Mouse (Mus musculus) spleen, postnatal 4 days (tissue): ENCODE measurements at regions not wholly inside any gene's neighbourhood (a gene's known extent, or its start where the extent isn't known, plus 50 kb on each side); places are given as distances from the start of the nearest gene placed in this dataset.
A peak's percentile ranks its signal among the peaks of the same experiment; 100 is the strongest.

Experiments
- DNase-seq, 2 experiments: peaks; one replicate each; pipeline ENCODE4 v3.0.0; 2022; ENCODE audit warnings: low spot score in 2 of 2

GRCm38 (mm10) chr14:105779760-105780159 is 116.9 kb downstream of the Spry2 start:
- DNase-seq, result no peak

GRCm38 (mm10) chr14:105779349-105779748 is 117.3 kb downstream of the Spry2 start:
- no peak for DNase-seq

- DNase-seq, result no peak
These were observed 122.9 kb downstream of the Spry2 start for GRCm38 (mm10) chr14:105773674-105774073.

- no peak for DNase-seq
These were observed 129.5 kb downstream of the Spry2 start for GRCm38 (mm10) chr14:105767100-105767499.

GRCm38 (mm10) chr14:105752509-105753375 is 143.9 kb downstream of the Spry2 start:
- no peak for DNase-seq

GRCm38 (mm10) chr14:105751762-105752161 is 144.9 kb downstream of the Spry2 start:
- no peak for DNase-seq

- DNase-seq, result no peak
These were observed 152.0 kb downstream of the Spry2 start for GRCm38 (mm10) chr14:105744578-105744977.

GRCm38 (mm10) chr14:105744125-105744524 is 152.5 kb downstream of the Spry2 start:
- no peak for DNase-seq

- no peak for DNase-seq
These were observed 155.7 kb downstream of the Spry2 start for GRCm38 (mm10) chr14:105740889-105741288.

GRCm38 (mm10) chr14:105738568-105738967 is 158.1 kb downstream of the Spry2 start:
- DNase-seq, result no peak

- no peak for DNase-seq
These were observed 160.3 kb downstream of the Spry2 start for GRCm38 (mm10) chr14:105736352-105736751.

GRCm38 (mm10) chr14:105734291-105734690 is 162.3 kb downstream of the Spry2 start:
- DNase-seq, result no peak

GRCm38 (mm10) chr14:105733013-105733728 is 163.4 kb downstream of the Spry2 start:
- DNase-seq, result no peak

- peak; percentile 16 to 61 for DNase-seq
These were observed 164.2 kb downstream of the Spry2 start for GRCm38 (mm10) chr14:105732221-105733012.

- DNase-seq, result no peak
These were observed 165.8 kb downstream of the Spry2 start for GRCm38 (mm10) chr14:105730786-105731185.

- no peak for DNase-seq
These were observed 167.8 kb downstream of the Spry2 start for GRCm38 (mm10) chr14:105728841-105729240.

GRCm38 (mm10) chr14:105725741-105726140 is 170.9 kb downstream of the Spry2 start:
- DNase-seq, result no peak

GRCm38 (mm10) chr14:105722923-105723322 is 173.7 kb downstream of the Spry2 start:
- no peak for DNase-seq

GRCm38 (mm10) chr14:105721576-105721975 is 175.0 kb downstream of the Spry2 start:
- no peak for DNase-seq

- no peak for DNase-seq
These were observed 175.7 kb downstream of the Spry2 start for GRCm38 (mm10) chr14:105720816-105721510.

- no peak for DNase-seq
These were observed 177.8 kb downstream of the Spry2 start for GRCm38 (mm10) chr14:105718676-105719441.
